Mouse (Mus musculus) retina, adult 2 months (tissue): ENCODE measurements around the gene Coq8a.

Experiments used
- DNase-seq: peaks from one replicate; pipeline ENCODE4 v3.0.0-alpha.2; 2012; ENCODE audit warnings: low read depth, low spot score

Coq8a gene

DNA sequence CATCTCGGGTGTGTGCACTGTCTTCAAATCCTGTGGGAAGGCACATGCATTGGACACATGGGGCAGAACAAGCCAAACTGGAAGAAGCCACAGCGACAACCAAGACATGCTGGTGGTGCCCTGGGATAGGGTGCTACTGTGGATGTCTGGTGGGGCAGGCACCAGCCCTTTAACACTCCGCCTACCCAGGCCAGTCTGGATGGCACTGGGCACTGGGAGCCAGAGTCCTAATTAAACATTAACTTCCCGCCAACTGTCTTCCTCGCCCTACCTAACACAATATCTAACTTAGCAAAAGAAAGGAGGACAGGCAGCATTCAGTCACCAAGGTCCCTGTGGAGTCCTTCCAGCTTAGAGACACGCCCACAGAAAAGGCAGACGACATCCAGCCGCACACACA is 23.8 kb downstream of the Coq8a start:
- DNase-seq: no peak

DNA sequence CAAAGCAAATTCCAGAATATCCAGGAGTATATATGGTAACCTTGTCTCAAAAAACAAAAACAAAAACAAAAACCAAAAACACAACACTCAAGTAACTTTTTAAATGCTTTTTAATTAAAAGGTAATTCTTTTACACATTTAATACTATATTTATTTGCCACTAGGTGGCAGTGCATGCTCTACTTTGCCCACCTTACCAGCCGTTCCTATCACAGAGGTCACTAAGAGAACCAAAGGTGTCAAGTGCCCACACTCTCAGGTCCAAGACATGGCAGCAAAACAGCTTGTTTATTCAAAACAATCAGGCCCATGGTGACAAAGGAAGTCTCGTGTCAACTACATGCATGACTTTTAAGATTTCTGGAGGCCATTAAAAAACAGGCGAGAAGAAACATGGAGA is 24.2 kb downstream of the Coq8a start:
- DNase-seq: peak; percentile 18

DNA sequence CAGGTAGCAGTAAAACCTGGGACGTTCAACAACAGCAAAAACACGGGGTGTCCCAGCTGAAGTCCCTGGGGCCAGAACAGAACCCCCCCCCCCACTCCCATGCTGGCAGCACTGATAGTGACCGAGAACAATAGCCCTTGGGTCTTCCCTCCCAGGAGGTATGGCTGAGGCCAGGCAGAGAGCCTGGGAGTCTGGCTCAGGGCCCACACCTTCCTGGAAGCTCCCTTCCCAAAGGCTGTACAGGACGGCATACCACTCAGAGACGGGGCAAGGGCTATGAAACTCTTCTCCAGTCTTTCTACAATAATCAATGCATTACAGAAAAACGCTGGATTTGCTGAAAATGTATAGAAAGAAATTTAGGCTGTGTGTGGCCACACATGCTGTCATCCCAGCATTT is 24.7 kb downstream of the Coq8a start:
- DNase-seq: no peak

DNA sequence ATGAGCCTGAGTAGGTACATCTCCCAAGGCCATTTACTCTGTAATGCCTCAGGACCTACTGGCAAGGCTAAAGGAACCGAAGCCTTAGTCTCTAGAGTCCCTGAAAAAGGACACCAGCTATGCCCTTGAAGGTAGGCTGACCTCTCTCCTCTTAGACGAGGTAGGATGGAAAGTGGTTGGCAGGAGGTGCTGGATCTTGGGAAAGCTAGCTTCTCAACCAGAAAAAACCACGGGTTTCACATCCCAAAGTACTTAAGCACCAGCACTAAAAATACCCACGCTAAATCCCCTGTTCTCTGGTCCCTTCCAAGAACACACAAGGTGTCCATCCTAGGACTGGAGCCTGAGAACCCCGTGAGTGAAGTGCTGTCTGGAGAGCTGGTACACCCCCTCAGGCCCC is 26.4 kb downstream of the Coq8a start:
- DNase-seq: no peak

DNA sequence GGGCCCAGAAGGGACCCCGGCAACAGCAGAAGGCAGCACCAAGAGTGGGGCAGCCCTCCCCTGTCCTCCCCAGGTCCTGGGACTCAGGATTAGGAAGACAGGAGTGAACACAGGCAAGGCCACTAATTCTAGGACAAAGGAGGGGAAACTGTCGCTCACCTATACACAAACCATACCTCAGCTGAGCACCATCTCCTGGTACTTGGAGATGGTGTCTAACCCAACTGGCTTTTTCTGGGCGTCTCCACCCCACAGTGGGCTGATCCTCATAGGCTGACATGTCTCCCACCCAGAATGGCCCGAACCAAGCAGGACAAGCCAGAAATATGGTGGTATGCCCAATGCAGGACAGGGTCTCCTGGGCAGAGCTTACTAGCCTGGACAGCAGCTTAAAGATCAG is 26.8 kb downstream of the Coq8a start:
- no peak for DNase-seq

DNA sequence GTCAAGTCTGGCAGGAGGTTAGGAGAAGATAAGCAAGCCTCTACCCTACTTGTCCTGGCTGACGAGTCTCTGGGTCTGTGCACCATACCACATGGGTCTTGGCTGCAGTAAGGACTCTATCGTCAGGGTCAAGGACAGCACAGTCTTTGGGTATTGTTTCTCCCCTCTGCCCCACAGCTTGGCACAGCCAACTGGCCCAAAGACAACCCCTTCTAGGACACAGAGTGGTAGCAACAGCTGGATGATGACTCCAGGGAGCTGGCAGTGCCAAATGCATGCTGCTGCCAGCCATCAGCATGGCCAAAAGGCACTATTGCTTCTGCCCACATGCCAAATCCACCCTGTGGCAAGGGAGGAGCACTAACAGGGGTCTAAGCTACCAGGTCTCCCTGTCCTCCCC is 27.5 kb downstream of the Coq8a start:
- DNase-seq: no peak

DNA sequence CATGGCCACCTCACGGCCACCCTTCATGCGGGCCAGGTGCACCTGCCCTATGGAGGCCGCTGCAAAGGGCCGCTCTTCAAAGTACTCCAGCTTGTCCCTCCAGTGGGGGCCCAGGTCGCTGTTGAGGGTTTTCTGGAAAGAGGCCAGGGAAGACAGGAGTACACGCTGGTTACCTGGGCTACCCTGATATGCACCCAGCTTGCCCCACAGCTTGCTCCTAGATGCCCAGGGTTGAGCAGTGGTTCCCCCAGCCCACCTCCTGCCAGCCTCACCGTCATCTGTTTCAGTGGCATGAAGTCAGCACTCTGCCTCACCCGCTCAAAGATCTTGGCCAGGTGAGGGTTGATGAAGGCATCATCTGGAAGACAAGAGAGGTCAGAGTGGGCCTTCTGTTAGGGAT is 29.3 kb downstream of the Coq8a start:
- DNase-seq: no peak

DNA sequence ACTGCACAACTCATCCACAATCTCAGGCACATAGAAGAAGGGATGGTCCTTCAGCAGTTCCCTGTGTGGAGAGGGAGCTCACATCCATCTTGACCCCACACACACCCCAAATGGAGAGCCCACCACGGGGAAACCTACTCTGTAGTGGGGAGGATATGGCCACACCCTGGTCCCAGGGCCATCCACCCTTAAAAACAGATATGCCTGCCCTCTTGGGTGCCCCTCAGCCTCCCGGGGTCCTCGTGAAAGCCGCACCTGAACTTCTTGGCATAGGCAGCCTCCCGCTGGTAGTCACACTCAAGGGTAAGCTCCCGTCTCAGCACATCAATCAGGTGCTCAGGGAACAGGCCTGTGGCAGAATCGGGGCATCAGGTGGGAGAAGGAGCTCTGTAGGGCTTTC is 30.2 kb downstream of the Coq8a start:
- DNase-seq: no peak

DNA sequence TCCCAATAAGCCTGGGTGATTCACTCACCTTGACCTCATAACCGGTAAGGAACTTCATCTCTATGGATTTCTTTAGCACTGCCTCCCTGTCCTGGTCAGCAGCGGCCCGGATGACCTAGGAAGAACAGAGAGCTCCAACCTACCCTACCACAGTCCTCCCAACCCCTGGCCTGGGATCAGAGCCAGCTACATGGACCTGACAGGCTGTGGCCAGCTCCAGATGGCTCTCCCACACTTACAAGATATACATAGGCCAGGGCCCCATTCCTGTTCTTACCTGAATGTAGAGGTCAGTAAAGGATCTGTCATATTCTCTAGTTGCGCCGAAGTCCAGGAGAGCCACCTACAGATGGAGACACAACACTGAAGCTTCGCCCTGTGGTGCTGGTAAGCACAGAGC is 31.1 kb downstream of the Coq8a start:
- DNase-seq: no peak

DNA sequence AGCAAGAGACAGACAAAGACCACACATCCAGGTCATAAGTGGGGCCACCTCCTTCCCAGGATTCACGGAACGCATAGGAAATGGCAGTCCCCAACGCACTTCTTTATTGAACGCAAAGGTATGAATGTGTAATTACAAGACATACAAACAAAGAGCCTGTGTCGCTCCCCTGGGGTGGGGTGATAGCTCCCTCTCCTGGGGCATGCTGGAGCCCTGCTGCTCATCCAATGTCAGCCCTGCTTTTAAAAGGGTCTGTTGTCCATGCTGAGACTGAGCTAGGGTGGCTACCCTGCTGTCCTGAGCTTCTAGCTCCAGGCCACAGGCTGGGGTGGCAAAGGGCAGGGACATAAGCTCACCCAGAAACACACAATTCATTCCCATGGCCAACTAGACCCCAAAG is 32.9 kb downstream of the Coq8a start:
- DNase-seq: no peak

DNA sequence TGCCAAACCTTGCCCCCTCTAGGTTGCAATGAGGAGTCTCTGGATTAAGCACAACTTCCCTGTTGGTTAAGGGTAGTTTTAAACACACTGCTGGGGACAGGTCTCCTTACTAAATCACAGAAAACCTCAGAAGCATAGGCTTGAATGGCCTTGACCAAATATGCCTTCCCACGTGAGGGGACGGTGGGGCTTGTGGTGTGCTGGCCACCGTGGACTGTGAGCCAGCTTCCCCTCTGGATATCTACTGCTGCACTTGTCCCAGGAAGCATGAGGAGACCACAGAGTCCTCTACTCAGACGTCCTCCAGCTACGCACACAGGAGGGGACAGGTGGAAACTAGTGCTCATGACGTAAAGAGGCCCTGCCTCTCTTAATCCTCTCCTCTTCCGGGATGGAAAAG is 36.4 kb downstream of the Coq8a start:
- DNase-seq: no peak

DNA sequence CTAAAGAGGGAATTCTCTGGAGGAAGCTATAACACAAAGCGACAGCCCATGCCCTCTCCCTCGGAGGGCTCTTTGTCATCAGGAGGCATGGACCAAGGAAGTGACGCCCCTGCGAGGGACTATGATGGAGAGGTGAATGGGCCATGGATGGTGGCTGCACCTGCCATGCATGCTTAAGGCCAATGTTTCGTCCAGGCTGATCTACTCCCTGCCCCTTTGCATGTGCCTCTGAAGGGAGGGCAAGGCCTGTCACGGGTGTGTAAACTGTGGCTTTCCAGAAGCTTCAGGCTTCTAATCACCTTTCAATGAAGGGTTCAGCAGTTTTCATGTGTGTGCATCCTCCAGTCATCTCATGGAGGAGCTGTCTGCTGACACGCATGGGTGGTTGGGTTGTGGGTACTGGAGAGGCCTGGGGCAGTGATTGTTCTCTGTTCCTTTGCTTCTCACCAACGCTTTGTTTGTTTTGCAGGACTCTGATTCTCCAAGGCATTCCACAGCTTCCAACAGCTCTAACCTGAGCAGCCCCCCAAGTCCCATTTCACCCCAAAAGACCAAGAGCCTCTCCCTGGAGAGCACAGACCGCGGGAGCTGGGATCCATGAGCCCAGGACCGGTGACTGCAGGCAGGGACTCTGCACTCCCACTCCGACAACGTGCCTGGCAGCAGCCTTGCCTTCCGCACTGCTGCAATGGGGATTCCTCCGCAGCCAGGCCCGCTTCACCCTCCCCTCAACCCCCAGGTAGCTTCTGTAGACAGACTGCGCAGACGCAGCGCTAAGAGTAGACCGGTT is 37.6 kb downstream of the Coq8a start:
- DNase-seq: no peak

DNA sequence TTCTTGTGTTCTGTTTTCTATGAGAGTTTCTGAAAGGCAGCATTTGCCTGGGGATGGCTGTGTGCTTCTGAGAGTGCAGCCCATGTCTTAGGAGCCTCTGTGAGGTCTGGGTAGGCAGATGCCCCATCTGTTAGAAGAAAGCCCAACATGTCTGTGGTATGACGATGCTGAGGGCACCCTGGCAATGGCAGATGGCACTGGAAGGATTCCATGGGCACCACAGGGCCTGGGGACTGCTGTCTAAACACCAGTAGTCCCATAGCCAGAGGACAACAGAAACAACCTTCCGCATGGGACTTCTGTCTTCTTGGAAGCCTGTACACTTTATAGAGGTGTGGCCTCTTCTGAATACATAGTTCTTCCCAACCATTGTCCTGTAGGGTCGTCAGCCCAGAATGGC is 38.2 kb downstream of the Coq8a start:
- no peak for DNase-seq

DNA sequence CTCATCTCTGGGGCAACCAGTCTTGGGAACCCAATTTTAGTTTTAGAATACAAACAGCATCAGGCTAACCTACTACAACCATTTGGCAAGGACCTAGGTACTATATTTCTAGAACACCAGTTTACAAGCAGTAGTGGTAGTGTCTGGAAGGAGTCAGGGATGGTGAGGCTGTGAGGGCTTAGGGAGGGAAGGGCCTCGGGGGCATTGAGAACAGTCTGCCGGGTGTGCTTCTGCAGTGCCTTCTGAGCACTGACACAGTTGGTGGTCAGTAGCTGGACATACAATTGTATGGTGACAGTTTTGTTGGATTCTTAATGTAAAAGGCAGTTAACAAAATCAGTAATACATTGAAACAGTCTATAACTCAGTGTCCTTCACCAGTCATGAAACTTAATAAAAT is 38.9 kb downstream of the Coq8a start:
- no peak for DNase-seq

DNA sequence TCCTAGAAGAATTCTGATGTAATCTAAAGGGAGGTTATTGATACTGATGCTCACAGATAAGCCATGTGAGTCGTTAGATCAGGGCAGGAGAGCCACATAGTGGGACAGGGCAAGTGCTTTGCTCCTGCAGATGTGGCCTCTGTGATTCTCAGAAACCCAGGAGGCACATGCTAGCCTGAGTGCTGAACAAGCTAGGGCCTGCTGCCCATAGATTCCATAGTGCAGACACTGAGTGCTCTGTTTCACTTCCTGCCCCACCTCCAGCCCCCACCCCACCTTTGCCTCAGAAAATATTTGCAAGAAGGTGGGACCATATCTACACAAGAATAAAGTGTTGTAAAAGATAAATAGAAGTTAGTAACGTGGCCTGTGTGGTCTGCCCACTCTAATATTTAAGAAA is 40.8 kb downstream of the Coq8a start:
- DNase-seq: no peak

DNA sequence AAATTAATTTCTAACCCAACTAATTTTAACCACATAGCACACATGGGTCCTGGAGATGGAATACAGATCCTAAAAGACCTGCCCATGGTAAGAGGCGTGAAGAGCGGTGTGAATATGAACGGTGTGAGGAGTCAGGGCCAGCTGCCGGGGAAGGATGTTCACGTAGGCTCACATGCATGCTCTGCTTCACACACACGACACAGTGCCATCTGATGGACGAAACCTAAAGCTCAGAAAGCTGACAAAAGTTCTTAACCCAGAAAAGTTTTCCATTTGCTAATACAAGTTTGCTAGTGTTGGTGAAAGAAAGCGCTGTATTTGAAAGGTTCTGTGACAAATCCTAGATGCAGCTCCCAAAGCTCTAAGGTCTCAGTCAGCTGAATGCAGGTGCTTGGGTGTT is 48.2 kb downstream of the Coq8a start:
- no peak for DNase-seq

DNA sequence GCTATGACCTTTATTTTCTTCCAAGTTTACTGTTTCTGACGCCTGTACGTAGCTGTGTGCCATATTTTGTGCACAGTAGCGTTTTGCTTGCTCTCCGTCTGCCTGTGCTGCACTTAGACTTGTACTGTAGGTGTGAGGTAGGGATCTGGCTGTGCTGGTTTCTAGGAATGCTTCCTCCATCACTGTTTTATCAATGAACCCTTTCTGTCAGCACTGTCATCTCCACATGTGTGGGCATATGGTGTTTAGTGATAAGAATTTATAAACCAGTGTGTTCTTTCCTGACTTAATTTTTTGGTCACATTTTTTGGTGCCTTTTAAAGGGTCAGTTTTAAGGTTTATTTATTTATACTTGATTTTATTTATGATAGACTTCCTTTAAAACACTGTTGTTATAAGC is 50.8 kb downstream of the Coq8a start:
- no peak for DNase-seq

DNA sequence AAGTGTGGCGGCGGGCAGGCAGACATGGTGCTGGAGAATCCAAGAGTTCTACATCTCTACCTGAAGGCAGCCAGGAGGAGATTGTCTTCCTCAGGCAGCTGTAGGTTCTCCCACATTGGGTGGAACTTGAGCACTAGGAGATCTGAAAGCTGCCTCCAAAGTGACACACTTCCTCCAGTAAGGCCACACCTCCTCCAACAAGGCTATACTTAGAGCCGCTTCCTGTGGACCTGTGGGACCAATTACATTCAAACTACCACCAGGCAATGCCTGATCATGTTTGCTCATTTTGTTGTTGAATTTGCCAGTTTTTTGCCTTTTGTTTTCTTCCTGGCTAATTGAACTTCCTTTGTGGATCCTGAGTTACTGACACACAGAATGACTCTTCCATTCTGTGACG is 51.4 kb downstream of the Coq8a start:
- DNase-seq: no peak

DNA sequence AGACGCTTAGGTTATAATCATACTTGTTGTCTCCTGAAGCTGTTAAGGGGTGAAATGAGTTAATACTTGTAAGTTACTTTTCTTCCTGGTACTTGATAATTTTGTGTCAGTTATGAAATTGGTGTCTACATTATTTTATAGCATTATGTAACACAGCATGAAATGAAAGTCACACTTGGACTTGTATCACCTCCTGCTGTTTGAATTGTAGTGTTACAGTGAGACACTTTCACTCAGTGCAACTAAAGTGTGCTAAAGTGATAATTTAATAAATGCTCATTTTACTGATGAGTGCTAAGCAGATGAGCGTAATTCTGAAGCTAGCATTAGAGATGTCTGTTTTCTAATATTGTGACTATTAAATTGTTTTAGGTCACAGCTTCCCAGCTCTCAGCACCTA is 58.4 kb downstream of the Coq8a start:
- no peak for DNase-seq

DNA sequence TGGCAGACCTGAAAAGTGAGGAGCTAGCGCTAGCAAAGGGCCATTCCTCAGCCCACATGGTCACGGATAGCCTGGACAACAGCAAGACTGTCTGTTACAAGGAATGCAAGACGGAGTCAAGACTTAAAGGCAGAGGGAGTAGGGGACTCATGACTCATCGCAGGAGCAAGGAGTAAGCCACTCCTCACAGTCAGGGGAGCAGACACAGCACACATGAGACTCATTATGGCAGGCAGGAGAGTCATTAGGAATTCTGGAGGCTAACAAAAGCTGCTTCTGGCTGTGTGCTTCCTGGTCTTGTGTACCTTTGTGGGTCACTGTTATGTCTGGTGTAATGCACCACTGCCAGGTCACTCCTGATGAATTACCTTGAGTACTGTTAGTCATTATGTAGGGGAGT is 60.2 kb downstream of the Coq8a start:
- DNase-seq: no peak

DNA sequence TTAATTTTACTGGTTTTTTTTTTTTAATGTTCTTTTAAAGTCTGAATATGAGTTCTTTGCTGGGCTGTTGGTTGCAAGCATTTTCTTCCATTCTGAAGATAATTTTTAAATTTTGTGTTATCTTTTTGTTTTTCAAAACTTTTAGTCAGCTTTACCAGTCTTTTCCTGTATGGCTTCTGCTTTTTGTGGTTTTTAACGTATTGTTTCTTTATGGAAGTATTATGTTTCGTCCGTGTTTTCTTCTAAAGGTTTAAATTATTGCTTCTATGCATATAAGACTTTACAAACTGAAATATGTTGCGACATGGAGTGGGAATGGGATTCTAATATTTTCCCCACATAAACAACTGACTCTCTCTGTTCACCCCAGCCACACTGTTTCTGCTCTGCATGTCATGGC is 67.2 kb downstream of the Coq8a start:
- DNase-seq: no peak

DNA sequence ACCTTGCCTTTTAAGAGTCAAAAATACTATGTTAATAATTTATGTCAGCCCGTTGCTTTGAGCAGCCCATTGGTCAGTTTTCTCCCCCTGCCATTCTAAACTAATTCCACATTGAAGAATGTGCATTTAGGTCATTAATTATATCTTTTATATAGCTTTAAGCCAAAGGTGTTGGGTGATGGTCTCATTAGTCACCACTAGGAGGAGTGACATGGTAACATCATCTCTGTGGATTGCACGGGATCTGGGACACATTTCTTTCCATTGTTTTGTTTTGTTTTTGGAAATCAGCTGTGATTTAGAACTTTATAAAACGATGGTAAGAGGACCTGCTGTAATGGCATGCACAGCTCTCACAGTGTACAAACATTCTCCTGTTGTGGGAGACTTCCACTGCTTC is 68.0 kb downstream of the Coq8a start:
- no peak for DNase-seq

DNA sequence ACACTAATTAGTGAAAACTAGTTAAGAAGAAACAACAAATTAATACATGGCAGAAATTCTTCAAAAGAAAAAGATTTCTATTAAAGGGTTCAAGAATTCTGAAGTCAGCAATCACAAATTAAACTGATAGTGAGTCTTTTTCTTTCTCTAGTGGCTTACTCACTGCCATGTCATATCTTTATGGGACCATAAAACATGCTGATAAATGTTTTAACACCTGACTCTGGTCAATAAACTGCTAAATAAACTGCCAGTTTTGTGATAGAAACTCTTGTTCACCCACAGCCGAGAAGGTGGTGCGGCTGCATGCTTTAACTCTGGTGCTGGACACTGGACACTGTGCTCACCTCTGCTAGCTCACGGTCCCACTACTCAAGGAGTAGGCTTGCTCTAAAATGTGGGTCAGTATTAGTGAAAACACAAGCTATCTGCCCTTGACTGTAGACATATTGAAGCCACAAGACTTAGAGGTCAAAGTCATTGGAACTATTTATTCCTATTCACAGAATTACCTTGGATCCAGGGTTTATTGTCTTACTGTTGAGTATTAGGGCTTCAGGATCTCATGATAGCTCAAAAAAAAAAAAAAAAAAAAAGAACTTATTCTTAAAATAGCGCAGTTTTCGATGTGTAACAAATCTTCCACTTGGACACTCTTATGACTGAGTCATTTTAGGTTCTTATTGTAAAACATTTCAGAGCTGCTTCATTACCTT is 71.2 kb downstream of the Coq8a start:
- no peak for DNase-seq

DNA sequence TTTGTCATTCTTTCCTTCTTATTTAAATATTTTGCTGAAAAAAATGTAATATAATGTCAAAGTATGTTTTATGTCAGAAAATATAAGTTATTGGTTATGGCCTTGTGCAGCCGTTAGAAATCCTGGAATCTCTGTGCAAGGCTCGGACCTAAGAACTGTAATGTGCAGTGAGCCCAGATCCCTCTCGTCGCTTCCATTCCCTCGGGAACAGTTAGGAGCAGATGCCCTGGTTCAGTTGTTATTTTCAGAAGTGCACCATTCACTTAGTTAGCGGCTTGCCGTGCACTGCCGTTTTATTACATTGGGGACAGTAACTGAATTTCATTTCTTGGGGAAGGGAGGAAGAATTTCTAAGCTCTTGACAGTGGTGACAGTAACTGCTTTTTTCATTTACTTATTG is 81.2 kb downstream of the Coq8a start:
- no peak for DNase-seq
